Mouse (Mus musculus): Measurements from ENCODE around the gene Qpct. TPM values are rescaled to one million over a fixed set of nuclear protein-coding genes. Genes with fewer than 3 reads are reported as not detected.
"Not testable (repeated sequence)": the region's sequence is repeated elsewhere in the genome, so short reads cannot be mapped to it uniquely, and the experiment has no call there.

Qpct gene
- total RNA-seq, 2 experiments from 2014 or later = 21.0 to 23.9 TPM

GRCm38 (mm10) chr17:79069766-79070480, 18.2 kb downstream of the Qpct start:
- ATAC-seq (ENCODE audit: poor library complexity, severe bottlenecking) = no peak

GRCm38 (mm10) chr17:79071951-79072350, 20.2 kb downstream of the Qpct start:
- no peak for ATAC-seq (ENCODE audit: poor library complexity, severe bottlenecking)

GRCm38 (mm10) chr17:79076974-79077847, 25.5 kb downstream of the Qpct start:
- no peak for ATAC-seq (ENCODE audit: poor library complexity, severe bottlenecking)

- no peak for ATAC-seq (ENCODE audit: poor library complexity, severe bottlenecking)
Measured at GRCm38 (mm10) chr17:79077848-79078146, 26.1 kb downstream of the Qpct start.

GRCm38 (mm10) chr17:79078248-79078647, 26.5 kb downstream of the Qpct start:
- ATAC-seq (ENCODE audit: poor library complexity, severe bottlenecking) = no peak

- no peak for ATAC-seq (ENCODE audit: poor library complexity, severe bottlenecking)
Measured at GRCm38 (mm10) chr17:79091710-79092109, 40.0 kb downstream of the Qpct start.

GRCm38 (mm10) chr17:79093286-79093975, 41.7 kb downstream of the Qpct start:
- ATAC-seq (ENCODE audit: poor library complexity, severe bottlenecking) = peak; percentile 12; the same call in 1 of the 2 replicates

- ATAC-seq (ENCODE audit: poor library complexity, severe bottlenecking) = peak; percentile 83
Measured at GRCm38 (mm10) chr17:79095624-79096023, 43.9 kb downstream of the Qpct start.

- peak; percentile 22 for ATAC-seq (ENCODE audit: poor library complexity, severe bottlenecking)
Measured at GRCm38 (mm10) chr17:79099866-79100265, 48.2 kb downstream of the Qpct start.

GRCm38 (mm10) chr17:79108238-79108637, 56.5 kb downstream of the Qpct start:
- ATAC-seq (ENCODE audit: poor library complexity, severe bottlenecking) = peak; percentile 54

- ATAC-seq (ENCODE audit: poor library complexity, severe bottlenecking) = no peak
Measured at GRCm38 (mm10) chr17:79109576-79109975, 57.9 kb downstream of the Qpct start.

- ATAC-seq (ENCODE audit: poor library complexity, severe bottlenecking) = peak; percentile 74
Measured at GRCm38 (mm10) chr17:79110936-79111348, 59.2 kb downstream of the Qpct start.

GRCm38 (mm10) chr17:79115248-79115647, 63.5 kb downstream of the Qpct start:
- not testable (repeated sequence) for ATAC-seq (ENCODE audit: poor library complexity, severe bottlenecking)

GRCm38 (mm10) chr17:79119066-79119465, 67.4 kb downstream of the Qpct start:
- ATAC-seq (ENCODE audit: poor library complexity, severe bottlenecking) = no peak

- ATAC-seq (ENCODE audit: poor library complexity, severe bottlenecking) = no peak
Measured at GRCm38 (mm10) chr17:79120269-79120668, 68.6 kb downstream of the Qpct start.

- no peak for ATAC-seq (ENCODE audit: poor library complexity, severe bottlenecking)
Measured at GRCm38 (mm10) chr17:79133740-79134139, 82.0 kb downstream of the Qpct start.

- no peak for ATAC-seq (ENCODE audit: poor library complexity, severe bottlenecking)
Measured at GRCm38 (mm10) chr17:79135826-79136225, 84.1 kb downstream of the Qpct start.

- no peak for ATAC-seq (ENCODE audit: poor library complexity, severe bottlenecking)
Measured at GRCm38 (mm10) chr17:79136401-79136800, 84.7 kb downstream of the Qpct start.
